8 mouse cellular contexts compared by ENCODE assay signal in genomic region chr9:58216402-58216801, GRCm38 (mm10). TPM values are rescaled to one million over a fixed set of nuclear protein-coding genes. Genes with fewer than 3 reads are reported as not detected.
DNase-seq lines count a peak whose midpoint lies in the region; ATAC-seq and TF ChIP-seq lines count a peak whose summit lies in the region.

No protein-coding gene starts in this region.

- ATAC-seq in forebrain, embryonic 12.5 days (ENCODE audit: low FRiP score) = peak; percentile 72
- ATAC-seq in neural tube, embryonic 11.5 days (ENCODE audit: insufficient read depth, low FRiP score, low TSS enrichment) = no peak; the same call in 1 of the 2 replicates
- no peak for ATAC-seq in inflammation-experienced regulatory T-cells, adult 6 months

- no peak overlapping the region for H3K4me2 ChIP-seq in forebrain, embryonic 12.5 days
- no peak overlapping the region for H3K4me2 ChIP-seq in neural tube, embryonic 11.5 days (ENCODE audit: low read depth)

- no peak for TF ChIP-seq POLR2A in thymus, adult 2 months (IDR thresholded peaks at IDR 0.05; ENCODE audit: control insufficient read depth, extremely low read depth, insufficient read depth, low read length, poor library complexity)

- peaks cover 9% of the 10 kb centered on the region for H3K36me3 ChIP-seq in thymus, adult 2 months (ENCODE audit: control insufficient read depth, insufficient read depth, low read length)
- H3K36me3 ChIP-seq in forebrain, embryonic 12.5 days (replicated peaks) = peaks cover 5% of the 10 kb centered on the region; the same call in 1 of the 2 replicates
- H3K36me3 ChIP-seq in neural tube, embryonic 11.5 days (ENCODE audit: control insufficient read depth, insufficient read depth, low read length) = no peaks in the 10 kb centered on the region; the same call in 1 of the 2 replicates

- H3K27ac ChIP-seq in thymus, adult 2 months (ENCODE audit: control insufficient read depth, insufficient read depth, low read length) = no peak overlapping the region
- no peak overlapping the region for H3K27ac ChIP-seq in forebrain, embryonic 12.5 days
- no peak overlapping the region for H3K27ac ChIP-seq in neural tube, embryonic 11.5 days (ENCODE audit: low read depth, low read length)

- WGBS in thymus, adult 2 months = 71% methylated on average over 6 of the region's 6 CpGs
- WGBS in forebrain, embryonic 12.5 days = 32% methylated on average over 6 of the region's 6 CpGs
- 50% methylated on average over 6 of the region's 6 CpGs for WGBS in neural tube, embryonic 11.5 days

- no peak overlapping the region for H3K4me3 ChIP-seq in thymus, adult 2 months (ENCODE audit: control insufficient read depth, insufficient read depth, low read length)
- no peak overlapping the region for H3K4me3 ChIP-seq in forebrain, embryonic 12.5 days (replicated peaks)
- no peak overlapping the region for H3K4me3 ChIP-seq in neural tube, embryonic 11.5 days (ENCODE audit: low read depth, low read length)

- TF ChIP-seq CTCF in thymus, adult 2 months (IDR thresholded peaks at IDR 0.05; ENCODE audit: borderline replicate concordance, control insufficient read depth, extremely low read depth, insufficient read depth, low read length, poor library complexity) = no peak

- no peaks in the 10 kb centered on the region for H3K9me3 ChIP-seq in forebrain, embryonic 12.5 days
- no peaks in the 10 kb centered on the region for H3K9me3 ChIP-seq in neural tube, embryonic 11.5 days (ENCODE audit: control insufficient read depth, low read length)

- DNase-seq in cerebellum, postnatal 25 days = peak; percentile 54 to 70
- no peak for DNase-seq in cerebellum, adult 18-20 months
- peak; percentile 33 for DNase-seq in thymus, adult 2 months
- no peak for DNase-seq in thymus, adult 18-20 months
- peak; percentile 71 to 85 for DNase-seq in kidney, postnatal 36 days
- DNase-seq in neural tube, embryonic 11.5 days (ENCODE audit: low spot score) = peak; percentile 70

- no peak overlapping the region for H3K9ac ChIP-seq in forebrain, embryonic 12.5 days
- no peak overlapping the region for H3K9ac ChIP-seq in neural tube, embryonic 11.5 days (ENCODE audit: low read length)

- H3K27me3 ChIP-seq in thymus, adult 2 months (ENCODE audit: control insufficient read depth, insufficient read depth, low read length) = no peaks in the 10 kb centered on the region
- 0 out of 2 replicates have a peak, but pooled peaks cover 4% of the 10 kb centered on the region for H3K27me3 ChIP-seq in forebrain, embryonic 12.5 days
- H3K27me3 ChIP-seq in neural tube, embryonic 11.5 days (ENCODE audit: control insufficient read depth, insufficient read depth, low read length) = no peaks in the 10 kb centered on the region

- peaks cover 10% of the 10 kb centered on the region for H3K4me1 ChIP-seq in thymus, adult 2 months (replicated peaks; ENCODE audit: control insufficient read depth, insufficient read depth, low read length)
- peaks cover 21% of the 10 kb centered on the region for H3K4me1 ChIP-seq in forebrain, embryonic 12.5 days
- H3K4me1 ChIP-seq in neural tube, embryonic 11.5 days (ENCODE audit: control insufficient read depth, insufficient read depth, low read length) = peaks cover 14% of the 10 kb centered on the region

RNA-seq across cellular contexts. Expression of gene Islr2, which starts 12.3 kb away (rescaled TPM):
- 0.50 and 1.4 TPM in 2 replicates for polyA plus RNA-seq in thymus, adult 2 months (2012; rRNA removed)
- polyA plus RNA-seq in forebrain, embryonic 12.5 days (2016; fragmentation: Nextera tagmentation; extraction: Ambion mirVana) = 52.3 and 60.8 TPM in 2 replicates
- polyA plus RNA-seq in neural tube, embryonic 11.5 days (2014; fragmentation: Nextera tagmentation; extraction: Ambion mirVana) = 6.3 and 9.3 TPM in 2 replicates
- not detected for polyA plus RNA-seq in inflammation-experienced regulatory T-cells, adult 6 months (2017; shearing (Covaris generic))

RNA-seq across cellular contexts. Expression of gene Islr, which starts 12.3 kb away (rescaled TPM):
- 25.3 and 32.2 TPM in 2 replicates for polyA plus RNA-seq in thymus, adult 2 months (2012; rRNA removed)
- polyA plus RNA-seq in forebrain, embryonic 12.5 days (2016; fragmentation: Nextera tagmentation; extraction: Ambion mirVana) = 16.4 and 17.9 TPM in 2 replicates
- polyA plus RNA-seq in neural tube, embryonic 11.5 days (2014; fragmentation: Nextera tagmentation; extraction: Ambion mirVana) = 31.2 and 31.5 TPM in 2 replicates
- polyA plus RNA-seq in inflammation-experienced regulatory T-cells, adult 6 months (2017; shearing (Covaris generic)) = 1 to 10 TPM in 1 of 3 experiments, under 1 TPM in 1, not detected in 1; 0.84 to 1.5 TPM

RNA-seq across cellular contexts. Expression of gene Pml, which starts 33.2 kb away (rescaled TPM):
- polyA plus RNA-seq in thymus, adult 2 months (2012; rRNA removed) = 74.1 and 83.0 TPM in 2 replicates
- polyA plus RNA-seq in forebrain, embryonic 12.5 days (2016; fragmentation: Nextera tagmentation; extraction: Ambion mirVana) = 11.1 TPM in 2 replicates
- polyA plus RNA-seq in neural tube, embryonic 11.5 days (2014; fragmentation: Nextera tagmentation; extraction: Ambion mirVana) = 7.6 and 10.6 TPM in 2 replicates
- 10 to 100 TPM; 40.6 to 53.9 (median 40.9) TPM for polyA plus RNA-seq in inflammation-experienced regulatory T-cells, adult 6 months (2017; shearing (Covaris generic))

RNA-seq across cellular contexts. Expression of gene Stoml1, which starts 36.6 kb away (rescaled TPM):
- polyA plus RNA-seq in thymus, adult 2 months (2012; rRNA removed) = 67.4 and 71.5 TPM in 2 replicates
- 52.2 and 53.3 TPM in 2 replicates for polyA plus RNA-seq in forebrain, embryonic 12.5 days (2016; fragmentation: Nextera tagmentation; extraction: Ambion mirVana)
- 29.6 and 35.9 TPM in 2 replicates for polyA plus RNA-seq in neural tube, embryonic 11.5 days (2014; fragmentation: Nextera tagmentation; extraction: Ambion mirVana)
- 10 to 100 TPM; 11.9 to 42.4 (median 32.1) TPM for polyA plus RNA-seq in inflammation-experienced regulatory T-cells, adult 6 months (2017; shearing (Covaris generic))

Comparison
In these comparisons a context has a peak if more than half of its experiments do, and no peak if none do; other contexts are left out.
1. DNase-seq: peak in cerebellum, postnatal 25 days (2 of 2), thymus, adult 2 months (single experiment), kidney, postnatal 36 days (2 of 2) and neural tube, embryonic 11.5 days (single experiment); none in cerebellum, adult 18-20 months (0 of 2) and thymus, adult 18-20 months (0 of 2).